Mouse (Mus musculus) limb, embryonic 14.5 days (tissue): Measurements from ENCODE around the gene Lcor. TPM values are rescaled to one million over a fixed set of nuclear protein-coding genes. Genes with fewer than 3 reads are reported as not detected.

Source experiments
- ATAC-seq: fragments of 200-750 bp; cut with Nextera tagmentation; 2 replicates; pipeline ENCODE4 v1.8.0; 2017; ENCODE audit warnings: low read depth, moderate number of reproducible peaks, moderate TSS enrichment; ENCODE audit not compliant: low FRiP score
- DNase-seq: peaks from one replicate; pipeline ENCODE4 v3.0.0-alpha.2; 2015; ENCODE audit warnings: low spot score
- H3K27ac ChIP-seq: fragments of 300-500 bp; sonication (generic); replicated peaks from 2 replicates; pipeline ENCODE4 v1.5.1; 2014; ENCODE audit warnings: low read depth, mild to moderate bottlenecking, low read length, moderate library complexity, mixed read lengths
- H3K27me3 ChIP-seq: fragments of 300-500 bp; sonication (generic); 2 replicates; pipeline ENCODE4 v1.6.1; 2014; ENCODE audit warnings: low read length, mixed read lengths; ENCODE audit not compliant: control insufficient read depth, insufficient read depth
- H3K36me3 ChIP-seq: fragments of 300-500 bp; sonication (generic); 2 replicates; pipeline ENCODE4 v1.6.1; 2014; ENCODE audit warnings: mild to moderate bottlenecking, low read length, moderate library complexity, mixed read lengths; ENCODE audit not compliant: control insufficient read depth, insufficient read depth
- H3K4me1 ChIP-seq: fragments of 300-500 bp; sonication (generic); 2 replicates; pipeline ENCODE4 v1.6.1; 2014; ENCODE audit warnings: antibody characterized with exemption, low read length, mixed read lengths; ENCODE audit not compliant: control insufficient read depth, insufficient read depth
- H3K4me2 ChIP-seq: fragments of 300-500 bp; sonication (generic); replicated peaks from 2 replicates; pipeline ENCODE4 v1.6.1; 2014; ENCODE audit warnings: low read depth, mild to moderate bottlenecking, low read length, moderate library complexity; ENCODE audit not compliant: severe bottlenecking
- H3K4me3 ChIP-seq: fragments of 300-500 bp; sonication (generic); replicated peaks from 2 replicates; pipeline ENCODE4 v1.5.1; 2014; ENCODE audit warnings: low read length
- H3K9ac ChIP-seq: fragments of 300-500 bp; sonication (generic); 2 replicates; pipeline ENCODE4 v1.6.1; 2014; ENCODE audit warnings: mild to moderate bottlenecking, low read depth, low read length, moderate library complexity; ENCODE audit not compliant: severe bottlenecking
- H3K9me3 ChIP-seq: fragments of 300-500 bp; sonication (generic); 2 replicates; pipeline ENCODE4 v1.6.1; 2016; ENCODE audit warnings: low read length; ENCODE audit not compliant: control insufficient read depth
- POLR2A ChIP-seq: fragments of 200-500 bp; IDR thresholded peaks from 2 replicates; pipeline ENCODE4 v1.8.0; 2012; ENCODE audit warnings: inconsistent platforms, mild to moderate bottlenecking, moderate library complexity, borderline replicate concordance; ENCODE audit not compliant: insufficient read depth, insufficient read length; ENCODE audit errors: extremely low read depth
- WGBS: fragments of 180-500 bp; shearing (Covaris S2); extraction: QIAGEN DNeasy Blood & Tissue Kit; methylation state at CpG from one replicate; pipeline ENCODE4 v1.1.7; 2014; 5-methylcytosine and 5-hydroxymethylcytosine counted together
- polyA plus RNA-seq, 2 experiments: library from polyadenylated mRNA; depleted of rRNA in 1 of 2; stranded (reverse) in 1 of 2; unstranded in 1 of 2; fragments of >200 nt; fragmentation: Nextera tagmentation in 1 of 2; extraction: Ambion mirVana in 1 of 2; gene quantifications; 2 replicates each; pipeline versions ENCODE4 v1.2.1 to v1.2.3; 2012 to 2014

The Lcor gene
- polyA plus RNA-seq, 2 experiments: 2.8 to 9.5 TPM

GRCm38 (mm10) chr19:41589026-41589425 lies 106.6 kb downstream of the Lcor start:
- no peak for TF ChIP-seq POLR2A

GRCm38 (mm10) chr19:41589681-41590080 lies 107.2 kb downstream of the Lcor start:
- Histone ChIP-seq H3K9ac (no peak overlapping the region), H3K27me3 (no peaks in the 10 kb centered on the region), H3K27ac (no peak overlapping the region), H3K36me3 (no peaks in the 10 kb centered on the region; the same call in 1 of the 2 replicates), H3K4me2 (no peak overlapping the region), H3K4me1 (0 out of 2 replicates have a peak, but pooled peaks cover 2% of the 10 kb centered on the region), H3K4me3 (no peak overlapping the region), H3K9me3 (no peaks in the 10 kb centered on the region)
- ATAC-seq (no peak), DNase-seq (no peak)
- 85% methylated on average over 8 of the region's 8 CpGs for WGBS
- no peak for TF ChIP-seq POLR2A

More at GRCm38 (mm10) chr19:41589026-41589425, 106.6 kb downstream of the Lcor start:
- Histone ChIP-seq H3K9me3 (no peaks in the 10 kb centered on the region), H3K4me3 (no peak overlapping the region), H3K4me2 (no peak overlapping the region), H3K36me3 (no peaks in the 10 kb centered on the region; the same call in 1 of the 2 replicates), H3K27ac (no peak overlapping the region), H3K27me3 (no peaks in the 10 kb centered on the region), H3K9ac (no peak overlapping the region), H3K4me1 (no peaks in the 10 kb centered on the region)
- ATAC-seq (no peak), DNase-seq (no peak)
- WGBS: 74% methylated on average over 7 of the region's 7 CpGs

GRCm38 (mm10) chr19:41591808-41592207 lies 109.4 kb downstream of the Lcor start:
- Histone ChIP-seq H3K4me1 (0 out of 2 replicates have a peak, but pooled peaks cover 2% of the 10 kb centered on the region), H3K4me2 (no peak overlapping the region), H3K4me3 (no peak overlapping the region), H3K9ac (no peak overlapping the region), H3K36me3 (no peaks in the 10 kb centered on the region; the same call in 1 of the 2 replicates), H3K9me3 (no peaks in the 10 kb centered on the region), H3K27me3 (no peaks in the 10 kb centered on the region), H3K27ac (no peak overlapping the region)
- no peak for TF ChIP-seq POLR2A
- WGBS: 73% methylated on average over 12 of the region's 12 CpGs
- DNase-seq (no peak), ATAC-seq (no peak)

GRCm38 (mm10) chr19:41597170-41597894 lies 114.9 kb downstream of the Lcor start:
- Histone ChIP-seq H3K27me3 (no peaks in the 10 kb centered on the region), H3K4me2 (no peak overlapping the region), H3K36me3 (no peaks in the 10 kb centered on the region), H3K4me3 (no peak overlapping the region), H3K9me3 (no peaks in the 10 kb centered on the region), H3K27ac (no peak overlapping the region), H3K9ac (no peak overlapping the region), H3K4me1 (0 out of 2 replicates have a peak, but pooled peaks cover 2% of the 10 kb centered on the region)
- 80% methylated on average over 6 of the region's 6 CpGs for WGBS
- no peak for DNase-seq
- no peak for ATAC-seq
- no peak for TF ChIP-seq POLR2A

GRCm38 (mm10) chr19:41600647-41601046 lies 118.2 kb downstream of the Lcor start:
- H3K4me3 ChIP-seq: no peak overlapping the region
- no peak for ATAC-seq
- no peaks in the 10 kb centered on the region for H3K4me1 ChIP-seq
- no peaks in the 10 kb centered on the region for H3K36me3 ChIP-seq
- H3K27ac ChIP-seq: no peak overlapping the region
- TF ChIP-seq POLR2A: no peak
- no peaks in the 10 kb centered on the region for H3K27me3 ChIP-seq
- 55% methylated on average over 11 of the region's 11 CpGs for WGBS
- no peak for DNase-seq
- H3K4me2 ChIP-seq: no peak overlapping the region
- H3K9me3 ChIP-seq: no peaks in the 10 kb centered on the region
- no peak overlapping the region for H3K9ac ChIP-seq
